Mouse (Mus musculus): ENCODE measurements around the gene Mtch2.

DNA sequence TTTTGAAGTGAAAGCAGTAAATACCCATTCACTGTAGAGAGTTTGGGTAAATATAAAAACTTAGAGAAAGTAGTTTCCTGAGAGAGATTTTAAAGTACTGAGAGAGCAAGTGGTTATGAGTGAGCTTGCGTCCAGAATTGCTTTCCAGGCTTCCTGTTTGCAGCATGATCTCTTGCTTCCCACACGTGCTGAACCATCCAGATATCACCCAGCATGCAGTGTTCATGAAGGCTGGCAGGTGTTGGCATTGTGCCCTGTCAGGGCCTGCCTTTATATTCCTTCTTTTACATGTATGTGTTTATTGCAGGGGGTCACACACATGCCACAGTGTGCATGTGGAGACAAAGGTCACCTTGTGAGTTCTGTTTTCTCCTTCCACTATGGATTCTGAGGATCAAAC, 28.3 kb downstream of the Mtch2 start:
- TF ChIP-seq CTCF (IDR thresholded peaks at IDR 0.05; ENCODE audit: control insufficient read depth, insufficient read depth, insufficient replicate concordance, low read depth, low read length) = no peak
- no peak for TF ChIP-seq POLR2A (IDR thresholded peaks at IDR 0.05; ENCODE audit: control insufficient read depth, low read depth, low read length)
